Mouse (Mus musculus) layer of hippocampus, postnatal 36 days (tissue): ENCODE data around the gene Gm21865. TPM values are rescaled to one million over a fixed set of nuclear protein-coding genes. Genes with fewer than 3 reads are reported as not detected.
"Not testable (repeated sequence)": the region's sequence is repeated elsewhere in the genome, so short reads cannot be mapped to it uniquely, and the experiment has no call there.

Experiments
- DNase-seq, 2 experiments: peaks; one replicate each; pipeline ENCODE4 v3.0.0; 2022
- total RNA-seq, 2 experiments: library from RNA; stranded (reverse); gene quantifications; 2 replicates each; pipeline ENCODE4 v1.2.3; 2021

Gm21865 gene
- total RNA-seq, result not detected

DNA sequence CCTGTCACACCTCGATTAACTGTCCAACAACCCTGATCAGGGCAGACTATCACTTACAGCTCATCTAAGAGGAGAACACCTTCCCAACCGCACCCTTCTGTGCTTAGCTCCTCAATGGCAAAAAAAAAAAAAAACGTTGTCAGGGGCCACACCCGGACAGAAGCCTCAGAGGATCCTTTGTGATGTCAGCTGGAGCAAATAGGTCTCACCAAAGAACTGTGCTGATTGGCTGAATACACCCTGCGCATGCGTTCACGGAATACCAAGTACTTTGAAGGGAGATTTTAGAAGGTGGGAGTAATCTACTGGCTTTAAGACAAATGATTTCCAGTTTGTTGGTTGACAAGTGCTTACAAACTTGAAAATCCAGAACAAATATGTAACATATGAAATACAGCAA, at the start of gene Gm21865:
Gene Gm21865 (minus strand): TSS at position 101 of the 400 bp plus-strand sequence.
- not testable (repeated sequence) for DNase-seq

Other genes starting within 250 kb of the Gm21865 start
- gene Gm21882, start 64.6 kb upstream of the Gm21865 start, total RNA-seq, result not detected